Comparison of ENCODE assay signal across 8 mouse cellular contexts in genomic region chr9:123111751-123112221, GRCm38 (mm10). TPM values are rescaled to one million over a fixed set of nuclear protein-coding genes. Genes with fewer than 3 reads are reported as not detected.
DNase-seq lines count a peak whose midpoint lies in the region; ATAC-seq and TF ChIP-seq lines count a peak whose summit lies in the region.

No protein-coding gene starts in this region.

- H3K4me1 ChIP-seq in thymus, adult 2 months (replicated peaks; ENCODE audit: control insufficient read depth, insufficient read depth, low read length), result peaks cover 10% of the 10 kb centered on the region
- H3K4me1 ChIP-seq in intestine, embryonic 16.5 days (ENCODE audit: control insufficient read depth, insufficient read depth, low read length), result peaks cover 16% of the 10 kb centered on the region
- peaks cover 17% of the 10 kb centered on the region; the same call in 1 of the 2 replicates for H3K4me1 ChIP-seq in neural tube, embryonic 14.5 days (ENCODE audit: control insufficient read depth, insufficient read depth, low read length)

- DNase-seq in adrenal gland, postnatal 36 days, result peak; percentile 17 to 38
- DNase-seq in adrenal gland, adult 8-10 months, result no peak
- peak; percentile 8 for DNase-seq in thymus, adult 2 months
- DNase-seq in thymus, postnatal 25 days, result no peak
- no peak for DNase-seq in right cerebral cortex, postnatal 25 days
- DNase-seq in kidney, adult 18-20 months, result no peak

- no peaks in the 10 kb centered on the region for H3K36me3 ChIP-seq in thymus, adult 2 months (ENCODE audit: control insufficient read depth, insufficient read depth, low read length)
- no peaks in the 10 kb centered on the region for H3K36me3 ChIP-seq in intestine, embryonic 16.5 days (ENCODE audit: control insufficient read depth, insufficient read depth, low read length)
- no peaks in the 10 kb centered on the region for H3K36me3 ChIP-seq in neural tube, embryonic 14.5 days (ENCODE audit: control insufficient read depth, insufficient read depth, low read length)

- no peak for TF ChIP-seq CTCF in thymus, adult 2 months (IDR thresholded peaks at IDR 0.05; ENCODE audit: borderline replicate concordance, control insufficient read depth, extremely low read depth, insufficient read depth, low read length, poor library complexity)

- no peak overlapping the region for H3K4me3 ChIP-seq in thymus, adult 2 months (ENCODE audit: control insufficient read depth, insufficient read depth, low read length)
- H3K4me3 ChIP-seq in intestine, embryonic 16.5 days (ENCODE audit: low read length), result peak overlapping the region; percentile 88
- H3K4me3 ChIP-seq in neural tube, embryonic 14.5 days (ENCODE audit: low read depth, low read length), result peak overlapping the region; percentile 98; the same call in 1 of the 2 replicates

- peak; percentile 39 for ATAC-seq in intestine, embryonic 16.5 days
- ATAC-seq in neural tube, embryonic 14.5 days (ENCODE audit: low read depth), result no peak

- WGBS in thymus, adult 2 months, result 47% methylated on average over 8 of the region's 8 CpGs
- 41% methylated on average over 8 of the region's 8 CpGs for WGBS in intestine, embryonic 16.5 days
- WGBS in neural tube, embryonic 14.5 days, result 66% methylated on average over 8 of the region's 8 CpGs

- no peak for TF ChIP-seq POLR2A in thymus, adult 2 months (IDR thresholded peaks at IDR 0.05; ENCODE audit: control insufficient read depth, extremely low read depth, insufficient read depth, low read length, poor library complexity)

- no peaks in the 10 kb centered on the region for H3K27me3 ChIP-seq in thymus, adult 2 months (ENCODE audit: control insufficient read depth, insufficient read depth, low read length)
- no peaks in the 10 kb centered on the region for H3K27me3 ChIP-seq in intestine, embryonic 16.5 days (replicated peaks; ENCODE audit: control insufficient read depth, insufficient read depth, low read length)
- no peaks in the 10 kb centered on the region for H3K27me3 ChIP-seq in neural tube, embryonic 14.5 days (ENCODE audit: control insufficient read depth, insufficient read depth, low read length)

- H3K27ac ChIP-seq in thymus, adult 2 months (ENCODE audit: control insufficient read depth, insufficient read depth, low read length), result no peak overlapping the region
- H3K27ac ChIP-seq in intestine, embryonic 16.5 days (ENCODE audit: low read length), result peak overlapping the region; percentile 95
- no peak overlapping the region for H3K27ac ChIP-seq in neural tube, embryonic 14.5 days (ENCODE audit: low read depth, low read length)

- peak overlapping the region; percentile 95; the same call in 1 of the 2 replicates for H3K9ac ChIP-seq in intestine, embryonic 16.5 days (ENCODE audit: low read depth, low read length)
- H3K9ac ChIP-seq in neural tube, embryonic 14.5 days (replicated peaks; ENCODE audit: low read depth, low read length), result peak overlapping the region; percentile 89; the same call in 1 of the 2 replicates

- peak overlapping the region; percentile 75 for H3K4me2 ChIP-seq in intestine, embryonic 16.5 days (ENCODE audit: low read depth, low read length)
- H3K4me2 ChIP-seq in neural tube, embryonic 14.5 days (ENCODE audit: low read depth, low read length), result peak overlapping the region; percentile 91

- no peaks in the 10 kb centered on the region for H3K9me3 ChIP-seq in intestine, embryonic 16.5 days (ENCODE audit: control insufficient read depth, low read length)
- H3K9me3 ChIP-seq in neural tube, embryonic 14.5 days (ENCODE audit: control insufficient read depth, low read length), result no peaks in the 10 kb centered on the region

RNA-seq across cellular contexts. Expression of gene Zdhhc3, which starts 1.2 kb away (rescaled TPM):
- total RNA-seq in adrenal gland, postnatal 36 days (2021), result 10 to 100 TPM; 64.2 to 80.4 TPM
- total RNA-seq in adrenal gland, adult 8-10 months (2022), result 10 to 100 TPM; 59.3 to 76.6 (median 71.0) TPM
- polyA plus RNA-seq in thymus, adult 2 months (2012; rRNA removed), result 173 and 229 TPM in 2 replicates
- polyA plus RNA-seq in intestine, embryonic 16.5 days (2015; fragmentation: Nextera tagmentation; extraction: Ambion mirVana), result 75.8 and 76.9 TPM in 2 replicates
- 63.6 and 65.9 TPM in 2 replicates for polyA plus RNA-seq in neural tube, embryonic 14.5 days (2014; fragmentation: Nextera tagmentation; extraction: Ambion mirVana)

RNA-seq across cellular contexts. Expression of gene Exosc7, which starts 1.2 kb away (rescaled TPM):
- total RNA-seq in adrenal gland, postnatal 36 days (2021), result 10 to 100 TPM; 33.2 to 41.3 TPM
- 10 to 100 TPM; 41.1 to 54.1 (median 43.1) TPM for total RNA-seq in adrenal gland, adult 8-10 months (2022)
- polyA plus RNA-seq in thymus, adult 2 months (2012; rRNA removed), result 40.4 and 41.3 TPM in 2 replicates
- polyA plus RNA-seq in intestine, embryonic 16.5 days (2015; fragmentation: Nextera tagmentation; extraction: Ambion mirVana), result 130 and 146 TPM in 2 replicates
- polyA plus RNA-seq in neural tube, embryonic 14.5 days (2014; fragmentation: Nextera tagmentation; extraction: Ambion mirVana), result 71.9 and 76.9 TPM in 2 replicates

RNA-seq across cellular contexts. Expression of gene Clec3b, which starts 39.0 kb away (rescaled TPM):
- 10 to 100 TPM; 30.4 to 58.6 TPM for total RNA-seq in adrenal gland, postnatal 36 days (2021)
- total RNA-seq in adrenal gland, adult 8-10 months (2022), result 10 to 100 TPM; 13.5 to 23.8 (median 20.1) TPM
- 19.2 and 20.0 TPM in 2 replicates for polyA plus RNA-seq in thymus, adult 2 months (2012; rRNA removed)
- 0.27 and 0.42 TPM in 2 replicates for polyA plus RNA-seq in intestine, embryonic 16.5 days (2015; fragmentation: Nextera tagmentation; extraction: Ambion mirVana)
- polyA plus RNA-seq in neural tube, embryonic 14.5 days (2014; fragmentation: Nextera tagmentation; extraction: Ambion mirVana), result not detected in 2 replicates

Comparison
In these comparisons a context has a peak if more than half of its experiments do, and no peak if none do; other contexts are left out.
1. DNase-seq: peak in adrenal gland, postnatal 36 days (2 of 2) and thymus, adult 2 months (single experiment); none in adrenal gland, adult 8-10 months (single experiment), thymus, postnatal 25 days (single experiment), right cerebral cortex, postnatal 25 days (single experiment) and kidney, adult 18-20 months (single experiment).
2. RNA of gene Clec3b, which starts 39.0 kb away (polyA plus RNA-seq): 19.2 to 20.0 TPM in thymus, adult 2 months; 0.27 to 0.42 TPM in intestine, embryonic 16.5 days and not detected in neural tube, embryonic 14.5 days; every median in the first group is over 10 times any median in the second.